Mouse (Mus musculus) CH12.LX (cell line): ENCODE results near the gene Pak4.

Experiments used
- CTCF ChIP-seq, 2 experiments: IDR thresholded peaks in 1 of 2; conservative IDR thresholded peaks in 1 of 2; 2 replicates each; pipeline ENCODE4 v1.5.1; 2011 to 2012; ENCODE audit warnings: low read depth in 2 of 2, low read length in 2 of 2, improper control_type of control experiment in 1 of 2, inconsistent platforms in 1 of 2, mild to moderate bottlenecking in 1 of 2, moderate library complexity in 1 of 2
- POLR2A ChIP-seq: IDR thresholded peaks from 2 replicates; pipeline ENCODE4 v1.6.1; 2011; ENCODE audit warnings: low read depth, mild to moderate bottlenecking, improper control_type of control experiment, low read length
- SMC3 ChIP-seq: IDR thresholded peaks from 2 replicates; pipeline ENCODE4 v1.6.1; 2011; ENCODE audit warnings: low read depth, low read length, improper control_type of control experiment
- USF1 ChIP-seq: IDR thresholded peaks from 2 replicates; pipeline ENCODE4 v1.6.1; 2014; ENCODE audit warnings: low read depth, mild to moderate bottlenecking, inconsistent platforms, low read length, improper control_type of control experiment
- ZKSCAN1 ChIP-seq: IDR thresholded peaks from 2 replicates; pipeline ENCODE4 v1.6.1; 2012; ENCODE audit warnings: low read depth, inconsistent platforms, low read length, improper control_type of control experiment, borderline replicate concordance

- TF ChIP-seq CTCF (conservative IDR thresholded peaks at IDR 0.05 in 1 of 2, IDR thresholded peaks at IDR 0.05 in 1 of 2; ENCODE audit: low read depth in 2 of 2, low read length in 2 of 2): no peak
- TF ChIP-seq POLR2A: no peak
- no peak for TF ChIP-seq ZKSCAN1
- no peak for TF ChIP-seq USF1
- no peak for TF ChIP-seq SMC3
Observed at GRCm38 (mm10) chr7:28561967-28562366, 36.0 kb downstream of the Pak4 start.
